Mouse (Mus musculus) CH12.LX (cell line): ENCODE measurements around the gene Fam49a. TPM values are rescaled to one million over a fixed set of nuclear protein-coding genes. Genes with fewer than 3 reads are reported as not detected.

Experiments used
- DNase-seq: peaks from one replicate; pipeline ENCODE4 v3.0.0-alpha.2; 2013; ENCODE audit errors: extremely low read depth
- H3K27ac ChIP-seq: 2 replicates; pipeline ENCODE4 v1.5.1; 2012; ENCODE audit warnings: low read depth, mild to moderate bottlenecking, control low read depth, moderate library complexity; ENCODE audit not compliant: insufficient read depth
- H3K27me3 ChIP-seq: replicated peaks from 2 replicates; pipeline ENCODE3; 2012; ENCODE audit warnings: inconsistent platforms
- H3K36me3 ChIP-seq, 2 experiments: replicated peaks in 1 of 2; 2 replicates each; pipeline versions ENCODE3 to v1.6.1; 2012; ENCODE audit warnings: inconsistent platforms in 1 of 2, low read length in 1 of 2, mild to moderate bottlenecking in 1 of 2, mixed read lengths in 1 of 2, moderate library complexity in 1 of 2; ENCODE audit not compliant: control insufficient read depth in 1 of 2, insufficient read depth in 1 of 2
- H3K4me1 ChIP-seq, 2 experiments: 2 replicates each; pipeline ENCODE4 v1.6.1; 2012; ENCODE audit warnings: inconsistent platforms in 1 of 2, moderate library complexity in 1 of 2; ENCODE audit not compliant: insufficient read depth in 2 of 2, control insufficient read depth in 1 of 2
- H3K4me2 ChIP-seq: 2 replicates; pipeline ENCODE4 v1.6.1; 2012; ENCODE audit warnings: low read depth, mild to moderate bottlenecking, control low read depth; ENCODE audit not compliant: poor library complexity, insufficient read depth, severe bottlenecking
- H3K4me3 ChIP-seq, 3 experiments: fragments of 150-350 bp in 1 of 3; sonication (generic) in 1 of 3; replicated peaks in 1 of 3; 2 replicates each; pipeline versions ENCODE3 to v1.5.1; 2011 to 2012; ENCODE audit warnings: low read depth in 2 of 3, low read length in 2 of 3, mild to moderate bottlenecking in 2 of 3, moderate library complexity in 2 of 3, control low read depth in 1 of 3, improper control_type of control experiment in 1 of 3, inconsistent platforms in 1 of 3, mixed read lengths in 1 of 3; ENCODE audit not compliant: poor library complexity in 1 of 3
- H3K79me2 ChIP-seq: replicated peaks from 2 replicates; pipeline ENCODE4 v1.6.1; 2012; ENCODE audit warnings: mild to moderate bottlenecking, moderate library complexity; ENCODE audit not compliant: control insufficient read depth, poor library complexity, insufficient read depth, severe bottlenecking; ENCODE audit errors: extremely low read depth
- H3K9ac ChIP-seq: 2 replicates; pipeline ENCODE4 v1.6.1; 2012; ENCODE audit warnings: low read depth, mild to moderate bottlenecking, control low read depth, moderate library complexity; ENCODE audit not compliant: insufficient read depth
- H3K9me3 ChIP-seq: replicated peaks from 2 replicates; pipeline ENCODE3; 2012; ENCODE audit warnings: low read length, inconsistent platforms, mixed read lengths
- CHD2 ChIP-seq: IDR thresholded peaks from 2 replicates; pipeline ENCODE4 v1.6.1; 2011; ENCODE audit warnings: low read length, improper control_type of control experiment
- CTCF ChIP-seq, 2 experiments: IDR thresholded peaks in 1 of 2; conservative IDR thresholded peaks in 1 of 2; 2 replicates each; pipeline ENCODE4 v1.5.1; 2011 to 2012; ENCODE audit warnings: low read depth in 2 of 2, low read length in 2 of 2, improper control_type of control experiment in 1 of 2, inconsistent platforms in 1 of 2, mild to moderate bottlenecking in 1 of 2, moderate library complexity in 1 of 2
- E2F4 ChIP-seq: IDR thresholded peaks from 2 replicates; pipeline ENCODE4 v1.6.1; 2011; ENCODE audit warnings: low read depth, low read length, improper control_type of control experiment; ENCODE audit not compliant: insufficient replicate concordance
- ETS1 ChIP-seq: conservative IDR thresholded peaks from 2 replicates; pipeline ENCODE4 v1.6.1; 2012; ENCODE audit warnings: low read depth, mild to moderate bottlenecking, inconsistent platforms, low read length, improper control_type of control experiment, moderate library complexity
- GABPA ChIP-seq: IDR thresholded peaks from 2 replicates; pipeline ENCODE4 v1.6.1; 2012; ENCODE audit warnings: low read depth, low read length, improper control_type of control experiment, inconsistent platforms; ENCODE audit not compliant: insufficient replicate concordance
- IRF4 ChIP-seq: IDR thresholded peaks from 2 replicates; pipeline ENCODE4 v1.6.1; 2014; ENCODE audit warnings: low read depth, mild to moderate bottlenecking, inconsistent platforms, low read length, improper control_type of control experiment
- JUND ChIP-seq: conservative IDR thresholded peaks from 2 replicates; pipeline ENCODE4 v1.6.1; 2011; ENCODE audit warnings: low read depth, low read length, improper control_type of control experiment
- MAFK ChIP-seq: IDR thresholded peaks from 2 replicates; pipeline ENCODE4 v1.6.1; 2011; ENCODE audit warnings: low read length, improper control_type of control experiment; ENCODE audit not compliant: insufficient replicate concordance
- MAZ ChIP-seq: IDR thresholded peaks from 2 replicates; pipeline ENCODE4 v1.6.1; 2012; ENCODE audit warnings: low read depth, mild to moderate bottlenecking, inconsistent platforms, low read length, improper control_type of control experiment, moderate library complexity
- MXI1 ChIP-seq: IDR thresholded peaks from 2 replicates; pipeline ENCODE4 v1.6.1; 2011; ENCODE audit warnings: mild to moderate bottlenecking, low read depth, low read length, improper control_type of control experiment
- MYC ChIP-seq: IDR thresholded peaks from 2 replicates; pipeline ENCODE4 v1.6.1; 2011; ENCODE audit warnings: low read depth, mild to moderate bottlenecking, improper control_type of control experiment, low read length
- NELFE ChIP-seq: IDR thresholded peaks from 2 replicates; pipeline ENCODE4 v1.6.1; 2011; ENCODE audit warnings: low read depth, low read length, improper control_type of control experiment
- POLR2A ChIP-seq: IDR thresholded peaks from 2 replicates; pipeline ENCODE4 v1.6.1; 2011; ENCODE audit warnings: low read depth, mild to moderate bottlenecking, improper control_type of control experiment, low read length
- RAD21 ChIP-seq: IDR thresholded peaks from 2 replicates; pipeline ENCODE4 v1.6.1; 2011; ENCODE audit warnings: low read depth, mild to moderate bottlenecking, low read length, improper control_type of control experiment, moderate library complexity
- RCOR1 ChIP-seq: conservative IDR thresholded peaks from 2 replicates; pipeline ENCODE4 v1.6.1; 2012; ENCODE audit warnings: low read depth, mild to moderate bottlenecking, inconsistent platforms, low read length, improper control_type of control experiment
- SIN3A ChIP-seq: IDR thresholded peaks from 2 replicates; pipeline ENCODE4 v1.6.1; 2012; ENCODE audit warnings: low read length, improper control_type of control experiment, inconsistent platforms
- SMC3 ChIP-seq: IDR thresholded peaks from 2 replicates; pipeline ENCODE4 v1.6.1; 2011; ENCODE audit warnings: low read depth, low read length, improper control_type of control experiment
- TBP ChIP-seq: conservative IDR thresholded peaks from 2 replicates; pipeline ENCODE4 v1.6.1; 2011; ENCODE audit warnings: low read depth, low read length, improper control_type of control experiment
- TCF12 ChIP-seq: IDR thresholded peaks from 2 replicates; pipeline ENCODE4 v1.6.1; 2014; ENCODE audit warnings: low read depth, mild to moderate bottlenecking, inconsistent platforms, low read length, improper control_type of control experiment
- UBTF ChIP-seq: IDR thresholded peaks from 2 replicates; pipeline ENCODE4 v1.6.1; 2012; ENCODE audit warnings: low read depth, mild to moderate bottlenecking, inconsistent platforms, low read length, improper control_type of control experiment, moderate library complexity
- ZC3H11A ChIP-seq: IDR thresholded peaks from 2 replicates; pipeline ENCODE4 v1.6.1; 2012; ENCODE audit warnings: low read depth, mild to moderate bottlenecking, inconsistent platforms, low read length, improper control_type of control experiment
- ZKSCAN1 ChIP-seq: IDR thresholded peaks from 2 replicates; pipeline ENCODE4 v1.6.1; 2012; ENCODE audit warnings: low read depth, inconsistent platforms, low read length, improper control_type of control experiment, borderline replicate concordance
- dilution Hi-C: fragments of 300-500 bp; cut with MboI; formaldehyde crosslinking; loops from 2 replicates; pipeline ENCODE4 v1.14.3; 2020; ENCODE audit warnings: low sequenced_read_pairs; ENCODE audit not compliant: extremely low pct_unique_long_range_greater_than_20kb, extremely low pct_ligation_motif_present
- in situ Hi-C: fragments of 300-500 bp; cut with MboI; formaldehyde crosslinking; loops from 3 replicates; pipeline ENCODE4 v1.14.3; 2019; ENCODE audit warnings: low sequenced_read_pairs, low pct_ligation_motif_present, low pct_unique_long_range_greater_than_20kb, mixed read lengths
- polyA plus RNA-seq: library from polyadenylated mRNA; unstranded; fragments of >175 nt; gene quantifications from 2 replicates; pipeline ENCODE4 v1.2.1, GENCODE M21; 2012; ENCODE audit warnings: low read depth; ENCODE audit not compliant: insufficient read length
- total RNA-seq, 2 experiments: library from RNA; depleted of rRNA; stranded (reverse); fragments of 300-350 nt in 1 of 2; fragments of >200 nt in 1 of 2; gene quantifications; 2 replicates each; pipeline ENCODE4 v1.2.3; 2012 to 2014

The Fam49a gene
- total and polyA plus RNA-seq, 3 experiments = 11.4 to 21.3 (median 17.9) TPM

GRCm38 (mm10) chr12:12420423-12420822 lies 158.5 kb downstream of the Fam49a start:
- no peak for DNase-seq
- Histone ChIP-seq H3K79me2 (no peaks in the 10 kb centered on the region), H3K4me2 (no peak overlapping the region), H3K4me3 (no peak overlapping the region), H3K9ac (no peak overlapping the region), H3K4me1 (peaks cover 0 to 8% of the 10 kb centered on the region in 2 experiments; a peak in 1 of 4 replicates), H3K27ac (no peak overlapping the region), H3K36me3 (no peaks in the 10 kb centered on the region), H3K9me3 (no peaks in the 10 kb centered on the region), H3K27me3 (no peaks in the 10 kb centered on the region)
- dilution Hi-C loops (no loop called here), in situ Hi-C loops (loop anchor here (10.0 kb wide), 1 partner anchor 794 kb away; no protein-coding TSS in a partner anchor)
- TF ChIP-seq POLR2A = no peak
- TF ChIP-seq IRF4 = no peak
- TF ChIP-seq MAFK = no peak
- TF ChIP-seq CHD2 = no peak
- TF ChIP-seq GABPA = no peak
- no peak for TF ChIP-seq RCOR1
- TF ChIP-seq ZKSCAN1 = no peak
- TF ChIP-seq UBTF = no peak
- no peak for TF ChIP-seq SIN3A
- no peak for TF ChIP-seq MXI1
- TF ChIP-seq E2F4 = no peak
- no peak for TF ChIP-seq NELFE
- no peak for TF ChIP-seq MYC
- no peak for TF ChIP-seq ETS1
- TF ChIP-seq JUND = no peak

- DNase-seq = peak; percentile 54
- no peaks in the 10 kb centered on the region for H3K27me3 ChIP-seq
- H3K4me3 ChIP-seq = peak overlapping the region in 2 of 3 experiments; percentile 20 to 29
- H3K27ac ChIP-seq = no peak overlapping the region
- H3K4me2 ChIP-seq = peak overlapping the region; percentile 83
- no peaks in the 10 kb centered on the region for H3K36me3 ChIP-seq
- no peaks in the 10 kb centered on the region for H3K79me2 ChIP-seq
- 0 out of 2 replicates have a peak, but pooled peaks have one; percentile 16 for TF ChIP-seq IRF4
- TF ChIP-seq MAZ = no peak
- TF ChIP-seq CTCF (conservative IDR thresholded peaks at IDR 0.05 in 1 of 2, IDR thresholded peaks at IDR 0.05 in 1 of 2; ENCODE audit: low read depth in 2 of 2, low read length in 2 of 2) = peak; percentile 41 to 88; a peak in 3 of 4 replicates
- TF ChIP-seq ZC3H11A = peak; percentile 24
- TF ChIP-seq RAD21 = peak; percentile 93
- TF ChIP-seq TCF12 = 0 out of 2 replicates have a peak, but pooled peaks have one; percentile 13
- no peak for TF ChIP-seq TBP
- peak; percentile 79 for TF ChIP-seq SMC3
- dilution Hi-C loops (no loop called here), in situ Hi-C loops (loop anchor here (10.0 kb wide), 1 partner anchor 794 kb away; no protein-coding TSS in a partner anchor)
- no peak overlapping the region for H3K9ac ChIP-seq
- H3K9me3 ChIP-seq = no peaks in the 10 kb centered on the region
- H3K4me1 ChIP-seq = peaks cover 0 to 8% of the 10 kb centered on the region in 2 experiments; a peak in 1 of 4 replicates
Observed at GRCm38 (mm10) chr12:12420841-12421579, 159.1 kb downstream of the Fam49a start.
